Mouse (Mus musculus) forebrain, embryonic 10.5 days (tissue): Measurements from ENCODE around the gene C130026I21Rik. TPM values are rescaled to one million over a fixed set of nuclear protein-coding genes. Genes with fewer than 3 reads are reported as not detected.
"Not testable (repeated sequence)": the region's sequence is repeated elsewhere in the genome, so short reads cannot be mapped to it uniquely, and the experiment has no call there.

Experiments
- DNase-seq: peaks from one replicate; pipeline ENCODE4 v3.0.0-alpha.2; 2017; ENCODE audit warnings: low spot score; ENCODE audit errors: extremely low spot score
- H3K27ac ChIP-seq: fragments of 300-500 bp; sonication (generic); 2 replicates; pipeline ENCODE4 v1.5.1; 2016; ENCODE audit warnings: mild to moderate bottlenecking
- H3K27me3 ChIP-seq: fragments of 300-500 bp; sonication (generic); 2 replicates; pipeline ENCODE4 v1.6.1; 2016; ENCODE audit warnings: mild to moderate bottlenecking; ENCODE audit not compliant: poor library complexity, severe bottlenecking
- H3K36me3 ChIP-seq: fragments of 300-500 bp; sonication (generic); replicated peaks from 2 replicates; pipeline ENCODE4 v1.6.1; 2016; ENCODE audit warnings: mild to moderate bottlenecking, moderate library complexity
- H3K4me1 ChIP-seq: fragments of 300-500 bp; sonication (generic); 2 replicates; pipeline ENCODE4 v1.6.1; 2016
- H3K4me3 ChIP-seq: fragments of 300-500 bp; sonication (generic); 2 replicates; pipeline ENCODE4 v1.5.1; 2016; ENCODE audit warnings: mild to moderate bottlenecking, moderate library complexity
- H3K9me3 ChIP-seq: fragments of 300-500 bp; sonication (generic); 2 replicates; pipeline ENCODE4 v1.6.1; 2016; ENCODE audit warnings: mild to moderate bottlenecking, moderate library complexity
- WGBS: fragments of 180-500 bp; shearing (Covaris S2); methylation state at CpG from one replicate; pipeline ENCODE4 v1.1.7; 2016; 5-methylcytosine and 5-hydroxymethylcytosine counted together
- polyA plus RNA-seq: library from polyadenylated mRNA; unstranded; fragments of >200 nt; fragmentation: Nextera tagmentation; extraction: Ambion mirVana; gene quantifications from 2 replicates; pipeline ENCODE4 v1.2.1, GENCODE M21; 2016

C130026I21Rik gene
- polyA plus RNA-seq, 1 experiment from 2014 or later: not detected

DNA sequence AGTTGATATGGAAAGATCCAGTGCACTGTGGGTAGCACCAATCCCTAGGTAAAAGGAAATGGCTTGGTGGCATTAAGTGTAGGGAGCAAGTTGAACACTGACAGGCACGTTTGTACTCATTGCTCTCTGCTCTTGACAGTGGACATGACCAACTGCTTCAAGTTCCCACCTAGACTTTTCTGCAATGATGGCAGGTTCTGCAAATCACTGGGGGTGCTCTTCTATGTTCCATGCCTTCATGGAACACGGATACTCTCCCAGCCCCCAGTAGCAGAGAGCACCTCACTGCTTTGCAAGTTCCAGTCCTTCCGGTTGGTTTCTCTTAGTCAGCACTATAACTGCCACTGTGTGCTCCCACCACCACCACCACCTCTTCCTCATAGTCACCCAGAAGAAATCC is 156.3 kb downstream of the C130026I21Rik start:
- not testable (repeated sequence) for H3K27ac ChIP-seq, H3K4me3 ChIP-seq, DNase-seq, H3K27me3 ChIP-seq, H3K4me1 ChIP-seq, H3K36me3 ChIP-seq
- H3K9me3 ChIP-seq: peaks cover 19% of the 10 kb centered on the region
- WGBS: 84% methylated on average over 3 of the region's 3 CpGs

DNA sequence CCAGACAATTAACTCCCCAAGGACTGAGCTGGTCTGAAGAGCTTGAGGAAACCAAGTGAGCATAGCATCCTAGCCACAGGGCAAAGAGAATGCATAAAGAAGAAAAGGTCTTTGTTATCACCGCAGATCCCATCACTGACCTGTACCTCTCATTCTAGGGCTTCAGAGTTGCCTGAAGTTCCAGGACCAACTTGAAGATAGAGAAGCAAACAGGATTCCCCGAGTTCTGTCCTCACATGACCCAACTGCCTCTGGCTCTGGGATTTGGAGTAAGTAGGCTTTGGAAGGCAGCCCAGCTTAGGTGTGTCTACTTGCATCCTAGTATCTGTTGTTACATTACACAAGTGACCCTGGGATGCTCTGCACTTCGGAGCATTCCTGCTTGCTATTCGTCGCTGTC is 157.5 kb downstream of the C130026I21Rik start:
- H3K4me1 ChIP-seq, H3K36me3 ChIP-seq, DNase-seq, H3K4me3 ChIP-seq, H3K27me3 ChIP-seq, H3K27ac ChIP-seq: not testable (repeated sequence)
- WGBS: 77% methylated on average over 2 of the region's 5 CpGs
- peaks cover 19% of the 10 kb centered on the region for H3K9me3 ChIP-seq

GRCm38 (mm10) chr1:85112266-85112665 is 158.1 kb downstream of the C130026I21Rik start:
- not testable (repeated sequence) for H3K36me3 ChIP-seq, H3K4me1 ChIP-seq, H3K27ac ChIP-seq, H3K27me3 ChIP-seq, DNase-seq, H3K4me3 ChIP-seq
- peaks cover 16% of the 10 kb centered on the region for H3K9me3 ChIP-seq
- WGBS: 84% methylated on average over 7 of the region's 7 CpGs

GRCm38 (mm10) chr1:85111572-85111971 is 158.8 kb downstream of the C130026I21Rik start:
- peaks cover 13% of the 10 kb centered on the region for H3K9me3 ChIP-seq
- not testable (repeated sequence) for H3K27me3 ChIP-seq, H3K4me3 ChIP-seq, DNase-seq, H3K36me3 ChIP-seq, H3K4me1 ChIP-seq, H3K27ac ChIP-seq
- 73% methylated on average over 10 of the region's 10 CpGs for WGBS

DNA sequence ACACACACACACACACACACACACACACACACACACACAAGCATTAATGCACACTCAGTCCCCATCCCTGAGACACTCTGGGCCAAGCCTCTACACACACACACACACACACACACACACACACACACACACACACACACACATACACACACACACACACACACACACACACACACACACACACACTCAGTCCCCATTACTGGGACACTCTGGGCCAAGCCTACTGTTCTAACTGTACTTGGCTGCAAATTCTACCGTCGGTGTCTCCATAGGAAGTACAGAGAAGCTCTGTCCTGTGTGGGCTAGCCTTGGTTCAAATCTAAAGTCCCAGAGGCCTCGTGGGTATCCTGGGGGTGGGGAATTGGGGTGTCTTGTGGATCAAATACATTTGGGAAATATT is 159.5 kb downstream of the C130026I21Rik start:
- not testable (repeated sequence) for H3K27me3 ChIP-seq, H3K4me1 ChIP-seq, H3K4me3 ChIP-seq, DNase-seq, H3K36me3 ChIP-seq, H3K27ac ChIP-seq
- peaks cover 16% of the 10 kb centered on the region for H3K9me3 ChIP-seq
- WGBS: 79% methylated on average over 3 of the region's 3 CpGs

- H3K4me3 ChIP-seq, H3K27me3 ChIP-seq, H3K36me3 ChIP-seq, H3K27ac ChIP-seq, H3K4me1 ChIP-seq, DNase-seq: not testable (repeated sequence)
- 100% methylated on average over 1 of the region's 7 CpGs for WGBS
- peaks cover 19% of the 10 kb centered on the region for H3K9me3 ChIP-seq
Observed at GRCm38 (mm10) chr1:85109753-85110152, 160.6 kb downstream of the C130026I21Rik start, which contains the start of gene A530032D15Rik. TSS of gene A530032D15Rik (minus strand) at chr1:85109853.

DNA sequence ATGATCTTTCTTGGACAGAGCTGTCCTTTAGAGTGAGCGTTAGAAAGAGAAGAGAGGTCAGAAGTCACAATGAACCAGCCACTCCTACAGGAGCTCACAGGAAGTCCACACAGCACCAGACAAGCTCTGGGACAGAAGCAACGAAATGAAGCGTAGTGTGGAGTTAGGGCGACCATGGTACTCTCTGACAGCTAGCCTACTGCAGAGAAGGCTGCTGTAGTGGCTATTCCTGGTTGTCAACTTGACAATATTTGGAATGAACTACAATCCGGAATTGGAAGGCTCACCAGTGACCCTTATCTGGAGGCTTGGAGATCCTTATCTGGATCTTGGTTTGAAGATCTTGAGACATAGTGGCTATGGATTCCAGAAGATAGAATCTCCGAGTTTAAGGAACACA is 164.4 kb downstream of the C130026I21Rik start:
- not testable (repeated sequence) for H3K4me3 ChIP-seq
- 75% methylated on average over 5 of the region's 6 CpGs for WGBS

DNA sequence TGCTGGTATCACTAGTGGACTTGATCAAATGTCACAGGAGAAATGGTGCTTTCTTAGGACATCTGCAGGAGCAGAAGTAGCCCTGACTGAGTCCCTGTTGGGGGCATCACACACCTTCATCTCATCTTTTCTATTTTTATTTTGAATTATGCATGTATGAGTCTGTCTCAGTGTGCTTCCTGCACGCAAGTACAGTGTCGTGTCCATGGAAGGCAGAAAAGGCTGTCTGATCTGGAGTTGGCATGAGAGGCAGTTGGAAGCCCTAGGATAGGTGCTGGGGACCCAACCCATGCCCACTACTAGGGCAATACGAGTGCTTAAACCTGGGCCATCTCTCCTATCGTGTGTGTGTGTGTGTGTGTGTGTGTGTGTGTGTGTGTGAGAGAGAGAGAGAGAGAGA is 165.0 kb downstream of the C130026I21Rik start:
- WGBS: 90% methylated on average over 4 of the region's 4 CpGs
- DNase-seq, H3K4me3 ChIP-seq: not testable (repeated sequence)

More for the DNA sequence above, 164.4 kb downstream of the C130026I21Rik start:
- not testable (repeated sequence) for H3K4me1 ChIP-seq, H3K27me3 ChIP-seq, H3K27ac ChIP-seq, DNase-seq, H3K36me3 ChIP-seq
- H3K9me3 ChIP-seq: peaks cover 13% of the 10 kb centered on the region

GRCm38 (mm10) chr1:85101754-85102153 is 168.6 kb downstream of the C130026I21Rik start:
- WGBS: 91% methylated on average over 4 of the region's 4 CpGs
- H3K9me3 ChIP-seq: peaks cover 17% of the 10 kb centered on the region
- not testable (repeated sequence) for H3K4me1 ChIP-seq, DNase-seq, H3K36me3 ChIP-seq, H3K27ac ChIP-seq, H3K4me3 ChIP-seq, H3K27me3 ChIP-seq

More for the DNA sequence above, 165.0 kb downstream of the C130026I21Rik start:
- H3K27me3 ChIP-seq, H3K27ac ChIP-seq, H3K4me1 ChIP-seq, H3K36me3 ChIP-seq: not testable (repeated sequence)
- H3K9me3 ChIP-seq: peaks cover 13% of the 10 kb centered on the region

- not testable (repeated sequence) for H3K4me3 ChIP-seq, H3K27me3 ChIP-seq, H3K36me3 ChIP-seq, H3K27ac ChIP-seq, DNase-seq, H3K4me1 ChIP-seq
- peaks cover 11% of the 10 kb centered on the region; the same call in 1 of the 2 replicates for H3K9me3 ChIP-seq
- WGBS: 70% methylated on average over 1 of the region's 1 CpGs
Observed at GRCm38 (mm10) chr1:85099864-85100263, 170.5 kb downstream of the C130026I21Rik start, which contains the start of gene Gm10553. TSS of gene Gm10553 (plus strand) at chr1:85100164.

- not testable (repeated sequence) for H3K4me3 ChIP-seq, DNase-seq, H3K4me1 ChIP-seq, H3K36me3 ChIP-seq, H3K27me3 ChIP-seq, H3K27ac ChIP-seq
- WGBS: 79% methylated on average over 7 of the region's 7 CpGs
- H3K9me3 ChIP-seq: peaks cover 11% of the 10 kb centered on the region; the same call in 1 of the 2 replicates
Observed at GRCm38 (mm10) chr1:85099081-85099480, 171.3 kb downstream of the C130026I21Rik start.

- H3K27ac ChIP-seq, H3K4me3 ChIP-seq, H3K27me3 ChIP-seq, H3K4me1 ChIP-seq, H3K36me3 ChIP-seq, DNase-seq: not testable (repeated sequence)
- peaks cover 13% of the 10 kb centered on the region for H3K9me3 ChIP-seq
- WGBS: 85% methylated on average over 7 of the region's 7 CpGs
Observed at GRCm38 (mm10) chr1:85093011-85093572, 177.3 kb downstream of the C130026I21Rik start.

GRCm38 (mm10) chr1:85092169-85092568 is 178.2 kb downstream of the C130026I21Rik start:
- H3K27me3 ChIP-seq, H3K27ac ChIP-seq, DNase-seq, H3K4me1 ChIP-seq, H3K4me3 ChIP-seq, H3K9me3 ChIP-seq, H3K36me3 ChIP-seq: not testable (repeated sequence)
- WGBS: 48% methylated on average over 1 of the region's 3 CpGs

DNA sequence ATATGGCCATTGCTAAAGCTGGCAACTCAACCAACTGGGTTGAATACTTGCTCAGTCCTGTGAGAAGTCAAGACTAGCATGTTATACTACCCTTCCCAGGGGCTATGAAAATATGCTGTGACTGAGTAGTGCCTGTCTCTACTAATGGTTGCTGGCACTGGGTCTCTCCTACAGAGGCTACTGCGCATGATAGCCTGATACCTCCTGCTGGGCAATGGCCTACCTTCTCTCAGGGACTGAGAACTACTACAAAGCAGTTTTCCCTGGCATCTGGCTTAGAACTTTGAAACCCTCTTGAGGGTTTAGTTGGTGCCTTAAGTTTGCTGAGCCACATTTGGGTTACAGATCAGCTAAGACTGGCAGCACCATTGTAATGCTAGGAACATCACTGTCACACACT is 184.2 kb downstream of the C130026I21Rik start:
- H3K36me3 ChIP-seq, H3K9me3 ChIP-seq, H3K27me3 ChIP-seq, H3K4me3 ChIP-seq, DNase-seq, H3K4me1 ChIP-seq, H3K27ac ChIP-seq: not testable (repeated sequence)
- 59% methylated on average over 1 of the region's 1 CpGs for WGBS
